Mouse (Mus musculus): ENCODE measurements around the gene Map3k4. TPM values are rescaled to one million over a fixed set of nuclear protein-coding genes. Genes with fewer than 3 reads are reported as not detected.

The Map3k4 gene
- 10 to 100 TPM; 20.4 to 31.8 TPM for polyA plus RNA-seq (2017; shearing (Covaris generic))

DNA sequence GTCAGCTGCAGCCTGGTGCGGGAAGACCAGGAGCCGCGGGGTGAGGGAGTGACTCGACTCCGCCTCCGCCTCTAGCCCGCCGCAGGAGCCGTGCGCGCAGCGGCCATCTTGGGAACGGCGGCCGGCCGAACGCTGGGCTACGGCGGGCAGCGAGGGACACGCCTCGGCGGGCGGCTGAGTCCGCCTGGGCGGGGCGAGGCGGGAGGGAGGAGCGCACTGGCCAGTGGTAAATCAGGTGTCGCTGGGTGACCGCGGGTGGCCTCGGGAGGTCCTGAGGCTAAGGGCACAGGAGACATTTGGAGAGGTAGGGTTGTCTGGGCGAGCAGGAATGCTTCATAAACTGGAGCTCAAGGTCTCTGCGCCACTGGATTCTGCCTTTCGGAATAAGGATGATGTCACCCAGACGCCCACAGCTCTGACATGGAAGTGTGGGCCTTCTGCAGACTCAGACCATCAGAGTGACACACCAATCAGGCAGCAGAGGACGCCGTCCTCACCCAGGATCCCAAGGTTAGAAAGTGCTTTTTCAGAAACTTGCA, at the start of gene Map3k4:
TSS of gene Map3k4 (minus strand) at position 134 of the 539 bp plus-strand sequence.

Other genes with a start within 250 kb of the Map3k4 start
- gene Agpat4, start 200.1 kb downstream of the Map3k4 start, polyA plus RNA-seq (2017; shearing (Covaris generic)) = 10 to 100 TPM; 24.4 to 37.2 TPM
- not detected for gene Plg, start 59.8 kb upstream of the Map3k4 start, polyA plus RNA-seq (2017; shearing (Covaris generic))
- under 1 TPM in 1 of 2 experiments, not detected in 1; 0.09 TPM for gene Slc22a3, start 188.9 kb upstream of the Map3k4 start, polyA plus RNA-seq (2017; shearing (Covaris generic))